Mouse (Mus musculus) brain, adult 2 months (tissue): ENCODE results near the gene Zfp28.

Experiments used
- DNase-seq: peaks from one replicate; pipeline ENCODE4 v3.0.0; 2011; ENCODE audit warnings: low read depth, low spot score

Zfp28 gene

GRCm38 (mm10) chr7:6397996-6398975, 15.2 kb downstream of the Zfp28 start, which contains the start of gene Smim17:
Smim17 (plus strand) TSS chr7:6398715.
- peak; percentile 90 for DNase-seq

- DNase-seq: peak; percentile 80
Observed at GRCm38 (mm10) chr7:6410043-6410442, 26.9 kb downstream of the Zfp28 start, which contains the start of gene Gm20715. Gm20715 (plus strand) TSS chr7:6410277.

GRCm38 (mm10) chr7:6414626-6415441, 31.7 kb downstream of the Zfp28 start:
- peak; percentile 67 for DNase-seq

GRCm38 (mm10) chr7:6415442-6415787, 32.3 kb downstream of the Zfp28 start:
- DNase-seq: no peak

GRCm38 (mm10) chr7:6419894-6420293, 36.8 kb downstream of the Zfp28 start:
- peak; percentile 80 for DNase-seq

GRCm38 (mm10) chr7:6429381-6429780, 46.3 kb downstream of the Zfp28 start:
- DNase-seq: no peak

- DNase-seq: peak; percentile 54
Observed at GRCm38 (mm10) chr7:6430342-6430741, 47.2 kb downstream of the Zfp28 start.

- no peak for DNase-seq
Observed at GRCm38 (mm10) chr7:6438388-6438787, 55.3 kb downstream of the Zfp28 start, which contains the start of gene Olfr1344. Olfr1344 (plus strand) TSS chr7:6438688.

- no peak for DNase-seq
Observed at GRCm38 (mm10) chr7:6441173-6441572, 58.1 kb downstream of the Zfp28 start.
